Mouse (Mus musculus) ES-Bruce4 (cell line): Measurements from ENCODE around the gene Samd13. TPM values are rescaled to one million over a fixed set of nuclear protein-coding genes. Genes with fewer than 3 reads are reported as not detected.

Experiments
- H3K27ac ChIP-seq: 2 replicates; pipeline ENCODE4 v1.5.1; 2012; ENCODE audit warnings: low read length, inconsistent platforms; ENCODE audit not compliant: insufficient read depth
- H3K27me3 ChIP-seq: 2 replicates; pipeline ENCODE4 v1.6.1; 2012; ENCODE audit warnings: mild to moderate bottlenecking, low read length, inconsistent platforms; ENCODE audit not compliant: control insufficient read depth, poor library complexity, insufficient read depth, severe bottlenecking
- H3K36me3 ChIP-seq: 2 replicates; pipeline ENCODE4 v1.6.1; 2012; ENCODE audit warnings: inconsistent platforms, mild to moderate bottlenecking, low read length, moderate library complexity; ENCODE audit not compliant: control insufficient read depth, poor library complexity, insufficient read depth, severe bottlenecking
- H3K4me1 ChIP-seq: one replicate; pipeline ENCODE4 v1.8.1; 2011; ENCODE audit warnings: low read length; ENCODE audit not compliant: control insufficient read depth, insufficient read depth
- H3K4me3 ChIP-seq: 2 replicates; pipeline ENCODE4 v1.5.1; 2011; ENCODE audit warnings: low read depth, mild to moderate bottlenecking, low read length
- H3K9ac ChIP-seq: 2 replicates; pipeline ENCODE4 v1.6.1; 2012; ENCODE audit warnings: low read depth, mild to moderate bottlenecking, inconsistent platforms; ENCODE audit not compliant: poor library complexity, severe bottlenecking
- H3K9me3 ChIP-seq: replicated peaks from 2 replicates; pipeline ENCODE4 v1.6.1; 2012; ENCODE audit warnings: mild to moderate bottlenecking, low read length, inconsistent platforms; ENCODE audit not compliant: control insufficient read depth, poor library complexity, insufficient read depth, severe bottlenecking
- CTCF ChIP-seq: IDR thresholded peaks from one replicate; pipeline ENCODE4 v1.8.1; 2011; ENCODE audit warnings: low read depth, low read length
- EP300 ChIP-seq: IDR thresholded peaks from 2 replicates; pipeline ENCODE4 v1.6.1; 2011; ENCODE audit warnings: low read depth, low read length; ENCODE audit not compliant: insufficient read depth
- POLR2A ChIP-seq: IDR thresholded peaks from one replicate; pipeline ENCODE4 v1.8.1; 2011; ENCODE audit warnings: low read length; ENCODE audit not compliant: insufficient read depth
- polyA plus RNA-seq: library from polyadenylated mRNA; stranded (reverse); fragments of >200 nt; gene quantifications from 2 replicates; pipeline ENCODE4 v1.2.4, GENCODE M21; 2011; ENCODE audit warnings: low read depth; ENCODE audit not compliant: missing spikeins, insufficient read depth, insufficient read length

The Samd13 gene
- polyA plus RNA-seq, 1 experiment, result not detected

DNA sequence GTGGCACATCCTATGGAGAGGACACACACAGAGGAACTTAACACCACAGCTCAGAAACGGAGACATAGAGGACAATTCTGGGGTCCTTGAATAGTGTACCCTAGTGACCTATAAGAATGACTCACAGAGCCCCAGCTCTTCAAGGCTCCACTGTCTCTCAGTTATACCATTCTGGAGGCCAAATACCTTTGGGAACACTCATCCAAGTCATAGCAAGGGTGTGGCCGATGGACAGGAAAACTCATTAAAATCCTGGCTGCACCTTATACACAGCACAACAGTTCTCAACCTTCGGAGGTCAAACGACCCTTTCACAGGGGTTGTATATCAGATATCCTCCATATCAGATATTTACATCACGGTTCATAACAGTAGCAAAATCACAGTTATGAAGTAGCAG, 52.9 kb downstream of the Samd13 start:
- Histone ChIP-seq H3K36me3 (no peaks in the 10 kb centered on the region), H3K27me3 (no peaks in the 10 kb centered on the region), H3K9me3 (no peaks in the 10 kb centered on the region), H3K4me3 (no peak overlapping the region), H3K27ac (no peak overlapping the region), H3K4me1 (no peaks in the 10 kb centered on the region), H3K9ac (no peak overlapping the region)
- TF ChIP-seq POLR2A, result no peak
- TF ChIP-seq CTCF, result no peak
- no peak for TF ChIP-seq EP300

DNA sequence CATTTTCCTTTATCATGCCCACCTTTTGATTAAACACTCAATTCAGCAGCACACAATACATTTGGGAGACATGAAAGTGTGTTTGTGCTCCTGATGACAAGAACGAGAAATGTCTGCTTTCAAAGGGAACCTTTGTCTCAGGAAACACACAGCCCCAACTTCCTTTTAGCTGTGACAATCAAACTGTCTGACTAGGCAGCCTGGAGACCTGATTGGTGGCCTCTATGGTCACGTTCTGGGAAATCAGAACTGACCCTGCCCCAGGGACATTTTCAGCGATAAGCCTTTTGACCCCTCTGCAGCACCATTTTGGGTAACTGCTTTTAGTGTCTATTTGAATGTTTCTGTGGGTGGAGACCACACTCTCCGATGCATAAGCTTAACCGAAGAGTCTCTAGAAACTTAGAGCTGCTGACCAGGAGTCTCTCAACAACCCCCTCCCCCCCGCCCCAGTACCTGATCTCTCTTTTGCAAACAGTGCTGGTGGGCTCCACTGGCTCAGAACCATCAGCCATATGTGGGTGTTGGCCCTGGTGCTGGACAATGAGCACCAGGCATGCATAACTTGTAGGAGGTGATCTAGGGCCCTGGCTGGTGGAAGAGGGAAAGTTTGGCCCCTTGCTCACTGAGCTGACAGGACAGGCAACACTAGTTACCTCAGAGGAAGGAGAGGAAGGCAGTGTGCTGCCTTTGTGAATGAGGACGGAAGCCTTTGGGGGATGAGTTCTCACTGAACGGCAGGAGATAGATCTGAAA, 57.0 kb downstream of the Samd13 start:
- Histone ChIP-seq H3K27me3 (no peaks in the 10 kb centered on the region), H3K4me3 (no peak overlapping the region), H3K36me3 (no peaks in the 10 kb centered on the region), H3K9me3 (no peaks in the 10 kb centered on the region), H3K27ac (no peak overlapping the region), H3K9ac (no peak overlapping the region), H3K4me1 (no peaks in the 10 kb centered on the region)
- TF ChIP-seq CTCF, result no peak
- TF ChIP-seq POLR2A, result no peak
- no peak for TF ChIP-seq EP300

DNA sequence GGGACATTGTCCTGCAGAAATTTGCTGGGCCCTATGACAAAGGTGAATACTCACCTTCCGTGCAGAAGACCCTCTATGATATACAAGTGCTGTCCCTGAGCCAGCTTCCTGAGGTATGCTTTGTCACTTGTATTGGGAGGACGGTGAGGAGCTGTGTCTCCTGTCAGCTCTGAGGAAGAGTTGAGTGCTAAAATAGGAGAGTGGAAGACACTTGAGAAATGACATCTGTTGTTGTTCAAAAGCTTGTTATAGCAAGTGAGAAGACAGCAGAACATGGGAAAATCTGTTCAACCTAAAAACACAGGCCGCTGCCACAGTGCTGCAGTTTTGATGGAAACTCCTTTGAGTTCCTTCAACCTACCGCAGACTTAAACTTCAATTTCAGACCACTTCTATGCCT, 59.6 kb downstream of the Samd13 start:
- Histone ChIP-seq H3K9me3 (no peaks in the 10 kb centered on the region), H3K4me3 (no peak overlapping the region), H3K27ac (no peak overlapping the region), H3K4me1 (no peaks in the 10 kb centered on the region), H3K27me3 (no peaks in the 10 kb centered on the region; the same call in 1 of the 2 replicates), H3K36me3 (no peaks in the 10 kb centered on the region), H3K9ac (no peak overlapping the region)
- TF ChIP-seq EP300, result no peak
- no peak for TF ChIP-seq CTCF
- no peak for TF ChIP-seq POLR2A

DNA sequence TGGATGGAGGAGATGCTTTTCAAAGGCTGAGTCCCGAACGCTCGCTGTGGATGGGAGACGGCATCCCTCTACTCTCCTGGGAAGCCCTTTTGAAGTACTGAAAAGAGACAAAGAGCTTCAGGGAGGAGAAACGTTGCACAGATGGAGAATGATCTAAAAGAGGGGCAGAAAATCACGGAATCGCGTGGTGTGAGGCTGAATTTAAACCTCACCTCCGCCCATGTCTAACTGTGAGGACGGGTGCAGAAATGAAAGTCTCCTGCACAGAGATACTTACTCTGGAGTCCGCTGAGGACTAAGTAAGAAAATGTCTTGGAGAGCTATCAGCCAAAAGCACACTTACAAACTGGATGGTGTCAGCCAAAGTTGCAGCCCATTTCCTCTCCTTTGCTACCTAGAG, 63.4 kb downstream of the Samd13 start:
- Histone ChIP-seq H3K4me3 (no peak overlapping the region), H3K27me3 (no peaks in the 10 kb centered on the region; the same call in 1 of the 2 replicates), H3K4me1 (no peaks in the 10 kb centered on the region), H3K27ac (no peak overlapping the region), H3K9ac (no peak overlapping the region), H3K9me3 (no peaks in the 10 kb centered on the region), H3K36me3 (no peaks in the 10 kb centered on the region)
- TF ChIP-seq EP300 (no peak), CTCF (no peak), POLR2A (no peak)

DNA sequence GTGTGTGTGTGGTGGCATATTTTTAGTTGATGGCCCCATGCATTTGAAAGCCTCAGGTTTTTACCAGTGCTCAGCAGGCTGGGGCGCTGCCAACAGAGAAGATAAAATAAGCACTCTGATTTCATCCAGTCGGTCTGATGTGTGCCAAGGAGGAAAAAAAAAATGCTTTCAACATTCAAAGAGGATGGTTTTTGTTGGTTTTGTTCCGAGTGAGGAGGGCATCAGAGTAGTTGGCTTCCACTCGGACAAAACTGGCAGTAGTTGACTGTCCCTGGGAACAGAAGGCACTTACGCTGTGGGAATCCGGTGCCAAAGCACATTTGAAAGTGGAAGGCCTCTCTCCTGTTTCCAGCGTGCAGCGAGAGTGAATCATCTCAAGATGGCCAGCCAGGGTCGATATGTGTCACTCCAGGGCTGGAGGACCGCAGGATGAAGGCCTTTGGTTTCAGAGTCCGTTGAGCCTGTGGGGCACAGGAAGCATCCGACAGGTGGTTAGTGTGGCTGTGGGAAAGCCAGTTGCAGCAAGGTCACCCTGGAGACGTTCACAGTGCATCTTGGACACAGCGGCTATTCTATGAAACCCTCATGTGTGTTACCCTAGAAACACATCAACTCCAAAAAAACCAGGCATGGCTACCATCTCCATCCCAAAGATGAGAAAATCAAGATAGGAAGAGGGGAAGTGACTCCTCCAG, 64.7 kb downstream of the Samd13 start:
- Histone ChIP-seq H3K4me3 (no peak overlapping the region), H3K27ac (no peak overlapping the region), H3K36me3 (no peaks in the 10 kb centered on the region), H3K9ac (no peak overlapping the region), H3K9me3 (no peaks in the 10 kb centered on the region), H3K4me1 (no peaks in the 10 kb centered on the region), H3K27me3 (no peaks in the 10 kb centered on the region; the same call in 1 of the 2 replicates)
- no peak for TF ChIP-seq POLR2A
- no peak for TF ChIP-seq EP300
- no peak for TF ChIP-seq CTCF

DNA sequence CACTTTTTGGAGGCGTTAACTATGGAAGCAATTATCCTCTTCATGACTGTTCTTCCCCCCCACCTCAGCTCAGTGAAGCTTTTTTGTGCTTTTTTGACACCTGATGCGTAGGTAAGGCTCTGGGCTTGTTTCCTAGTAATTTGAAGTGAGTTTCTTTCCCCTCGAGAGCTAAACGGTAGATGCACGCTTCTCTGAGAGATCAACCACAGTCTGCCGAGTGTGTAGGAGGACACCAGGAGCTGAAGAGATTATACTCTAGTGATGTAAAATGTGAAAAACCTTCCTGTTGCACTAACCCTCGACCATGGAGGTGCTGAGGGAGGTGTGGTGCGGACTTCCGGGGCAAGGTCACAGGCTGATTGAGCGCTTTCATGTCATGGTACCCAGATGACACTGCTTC, 65.3 kb downstream of the Samd13 start:
- H3K9me3 ChIP-seq, result no peaks in the 10 kb centered on the region
- no peak overlapping the region for H3K4me3 ChIP-seq
- H3K27me3 ChIP-seq, result no peaks in the 10 kb centered on the region; the same call in 1 of the 2 replicates
- H3K36me3 ChIP-seq, result no peaks in the 10 kb centered on the region
- no peak overlapping the region for H3K9ac ChIP-seq
- no peaks in the 10 kb centered on the region for H3K4me1 ChIP-seq
- H3K27ac ChIP-seq, result no peak overlapping the region
- TF ChIP-seq EP300 (no peak), POLR2A (no peak), CTCF (no peak)
